Mouse (Mus musculus) R1 (cell line): ENCODE measurements around the gene Adam8.
A peak's percentile ranks its signal among the peaks of the same experiment; 100 is the strongest.

Source experiments
- DNase-seq: peaks from one replicate; pipeline ENCODE4 v3.0.0-alpha.2; 2018; ENCODE audit warnings: low read depth, low spot score

Adam8 gene

GRCm38 (mm10) chr7:139946032-139946431 is 46.3 kb downstream of the Adam8 start:
- peak; percentile 83 for DNase-seq

- DNase-seq = peak; percentile 99
These were observed 46.8 kb downstream of the Adam8 start for GRCm38 (mm10) chr7:139945516-139945915.

- peak; percentile 87 for DNase-seq
These were observed 47.8 kb downstream of the Adam8 start for GRCm38 (mm10) chr7:139944291-139945240.

- peak; percentile 98 for DNase-seq
These were observed 48.6 kb downstream of the Adam8 start, which contains the start of gene Utf1 for GRCm38 (mm10) chr7:139943674-139944281. Gene Utf1 (plus strand): TSS chr7:139943789.

- DNase-seq = peak; percentile 89
These were observed 51.7 kb downstream of the Adam8 start for GRCm38 (mm10) chr7:139940476-139941209.

GRCm38 (mm10) chr7:139937810-139938209 is 54.6 kb downstream of the Adam8 start:
- DNase-seq = peak; percentile 64

GRCm38 (mm10) chr7:139937138-139937537 is 55.2 kb downstream of the Adam8 start:
- peak; percentile 59 for DNase-seq

GRCm38 (mm10) chr7:139936705-139937104 is 55.7 kb downstream of the Adam8 start:
- DNase-seq = no peak

GRCm38 (mm10) chr7:139930732-139931131 is 61.6 kb downstream of the Adam8 start:
- DNase-seq = peak; percentile 76
